In genomic region chr7:100851481-100852356, GRCm38 (mm10) we compare ENCODE assay signal across 12 mouse cellular contexts. TPM values are rescaled to one million over a fixed set of nuclear protein-coding genes. Genes with fewer than 3 reads are reported as not detected.
DNase-seq lines count a peak whose midpoint lies in the region; ATAC-seq and TF ChIP-seq lines count a peak whose summit lies in the region.
"Had no signal": no experiment of that assay in that cellular context is flagged by ENCODE, and none has a peak within 500 bp of the region (broad histone marks: within the 10 kb centered on the region; RNA-seq: fewer than 3 reads in every experiment).

No protein-coding gene starts in this region.

- no peaks in the 10 kb centered on the region for H3K36me3 ChIP-seq in kidney, postnatal 0 days (ENCODE audit: insufficient read depth, low read length)
- no peaks in the 10 kb centered on the region for H3K36me3 ChIP-seq in hindbrain, embryonic 16.5 days (ENCODE audit: control insufficient read depth, insufficient read depth, low read length)

- no peaks in the 10 kb centered on the region for H3K9me3 ChIP-seq in kidney, postnatal 0 days (replicated peaks; ENCODE audit: low read length)
- no peaks in the 10 kb centered on the region for H3K9me3 ChIP-seq in hindbrain, embryonic 16.5 days (ENCODE audit: control insufficient read depth, low read length)

- TF ChIP-seq CTCF in kidney, postnatal 0 days (IDR thresholded peaks at IDR 0.05; ENCODE audit: low read depth) = no peak

- peak overlapping the region; percentile 54 for H3K27ac ChIP-seq in kidney, postnatal 0 days
- peak overlapping the region; percentile 37 for H3K27ac ChIP-seq in hindbrain, embryonic 16.5 days (ENCODE audit: low read depth, low read length)

- no peak overlapping the region for H3K4me2 ChIP-seq in kidney, postnatal 0 days (ENCODE audit: low read length)
- no peak overlapping the region for H3K4me2 ChIP-seq in hindbrain, embryonic 16.5 days (ENCODE audit: low read length)

- no peak overlapping the region for H3K4me3 ChIP-seq in kidney, postnatal 0 days (replicated peaks; ENCODE audit: low read depth, low read length)
- no peak overlapping the region for H3K4me3 ChIP-seq in hindbrain, embryonic 16.5 days (ENCODE audit: low read length)
- H3K4me3 ChIP-seq: myocyte had no signal

- 0 out of 2 replicates have a peak, but pooled peaks have one; percentile 8 for ATAC-seq in kidney, postnatal 0 days (replicated peaks; ENCODE audit: low FRiP score, low read depth)
- ATAC-seq in hindbrain, embryonic 16.5 days = no peak
- ATAC-seq: CD4-positive, CD25-positive, alpha-beta regulatory T cell, adult 4 months had no signal

- WGBS in kidney, postnatal 0 days = 36% methylated on average over 9 of the region's 9 CpGs
- 57% methylated on average over 9 of the region's 9 CpGs for WGBS in hindbrain, embryonic 16.5 days

- peak; percentile 47 for DNase-seq in gastrocnemius, postnatal 25 days
- no peak for DNase-seq in gastrocnemius, postnatal 36 days
- peak; percentile 66 for DNase-seq in kidney, postnatal 0 days (ENCODE audit: low spot score)
- no peak for DNase-seq in kidney, adult 9 months
- DNase-seq in Muller cell, postnatal 12 days (ENCODE audit: inconsistent ontology term) = peak; percentile 26
- no peak for DNase-seq in urinary bladder, postnatal 25 days (ENCODE audit: low spot score)
- DNase-seq in adrenal gland, adult 2 months = no peak
- DNase-seq: cerebellum, adult 9-11 months; thymus, postnatal 4 days had no signal

- intact Hi-C loops in gastrocnemius, postnatal 36 days (cut with DNase I) = no loop called here

- no peaks in the 10 kb centered on the region for H3K27me3 ChIP-seq in kidney, postnatal 0 days (ENCODE audit: insufficient read depth, low read length)
- H3K27me3 ChIP-seq in hindbrain, embryonic 16.5 days (replicated peaks; ENCODE audit: control insufficient read depth, insufficient read depth, low read length) = no peaks in the 10 kb centered on the region

- 0 out of 2 replicates have a peak overlapping the region, but pooled peaks have one; percentile 6 for H3K9ac ChIP-seq in kidney, postnatal 0 days (ENCODE audit: low read depth, low read length)
- 0 out of 2 replicates have a peak overlapping the region, but pooled peaks have one; percentile 9 for H3K9ac ChIP-seq in hindbrain, embryonic 16.5 days (ENCODE audit: low read depth, low read length)

- peaks cover 21% of the 10 kb centered on the region for H3K4me1 ChIP-seq in kidney, postnatal 0 days (replicated peaks; ENCODE audit: insufficient read depth, low read length)
- H3K4me1 ChIP-seq in hindbrain, embryonic 16.5 days (ENCODE audit: control insufficient read depth, insufficient read depth, low read depth, low read length) = peaks cover 19% of the 10 kb centered on the region

RNA-seq across cellular contexts. Expression of gene Relt, which starts 11.5 kb away (rescaled TPM):
- 10 to 100 TPM; 11.3 to 13.4 TPM for total RNA-seq in gastrocnemius, postnatal 25 days (2021)
- 10 to 100 TPM in 1 of 2 experiments, 1 to 10 TPM in 1; 5.3 to 12.2 TPM for total RNA-seq in gastrocnemius, postnatal 36 days (2021)
- 2.1 and 2.3 TPM in 2 replicates for polyA plus RNA-seq in kidney, postnatal 0 days (2015; fragmentation: Nextera tagmentation; extraction: Ambion mirVana)
- polyA plus RNA-seq in hindbrain, embryonic 16.5 days (2015; fragmentation: Nextera tagmentation; extraction: Ambion mirVana) = 5.1 and 5.3 TPM in 2 replicates
- total RNA-seq in adrenal gland, adult 2 months (2021) = 1 to 10 TPM; 1.3 to 2.5 TPM
- polyA plus RNA-seq in adrenal gland, adult 2 months (2012; rRNA removed) = 4.5 and 4.6 TPM in 2 replicates

Comparison
In these comparisons a context has a peak if more than half of its experiments do, and no peak if none do; other contexts are left out.
1. DNase-seq: peak in gastrocnemius, postnatal 25 days (single experiment), kidney, postnatal 0 days (single experiment) and Muller cell, postnatal 12 days (single experiment); none in gastrocnemius, postnatal 36 days (0 of 2), kidney, adult 9 months (single experiment), urinary bladder, postnatal 25 days (single experiment) and adrenal gland, adult 2 months (single experiment).